Mouse (Mus musculus) erythroblast, embryonic 14.5 days (primary cell): ENCODE data around the gene Wdr11.

Experiments
- GATA1 ChIP-seq: IDR thresholded peaks from 2 replicates; pipeline ENCODE4 v1.6.1; 2012; ENCODE audit warnings: low read length, inconsistent platforms, mixed read lengths
- TAL1 ChIP-seq: IDR thresholded peaks from 3 replicates; pipeline ENCODE4 v1.6.1; 2012; ENCODE audit warnings: low read length, inconsistent platforms, mixed read lengths

DNA sequence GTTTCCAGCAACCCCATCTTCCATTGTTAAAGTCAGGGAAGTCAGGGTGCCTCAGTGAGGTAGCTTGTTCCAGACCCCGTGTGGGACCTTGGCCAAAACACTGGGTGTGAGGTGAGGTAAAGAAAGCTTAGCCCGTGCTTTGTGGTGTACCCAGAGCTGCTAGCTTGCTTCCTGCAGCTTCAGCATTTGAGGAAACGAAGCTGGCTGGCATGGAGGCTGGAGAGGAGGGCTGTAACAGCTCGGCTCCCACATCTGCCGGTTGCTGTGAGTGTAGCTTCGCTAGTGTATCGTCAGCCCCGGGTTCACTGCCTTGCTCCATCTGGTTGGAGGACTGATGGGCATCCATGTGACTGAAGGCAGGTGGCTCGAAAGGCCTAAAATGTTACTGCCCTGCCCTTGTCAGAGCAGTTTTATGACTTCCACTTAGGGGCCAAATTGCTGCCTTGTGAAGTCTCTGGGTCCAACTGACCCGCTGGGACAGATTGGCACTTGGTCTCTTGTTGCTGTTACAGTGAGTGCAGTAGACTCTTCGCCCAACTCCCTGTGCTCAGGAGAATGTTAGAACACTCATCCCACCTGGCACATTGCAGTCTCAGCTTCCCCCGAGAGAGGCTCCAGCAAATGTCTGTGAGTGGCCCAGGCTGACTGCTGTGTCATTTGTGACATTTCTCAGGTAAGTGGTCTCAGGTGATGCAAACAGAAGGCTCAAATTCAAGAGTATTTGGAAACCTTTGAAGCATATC lies 44.4 kb downstream of the Wdr11 start:
- TF ChIP-seq TAL1, result no peak
- TF ChIP-seq GATA1, result no peak
